Mouse (Mus musculus): ENCODE results near the gene Atp6v1fnb. TPM values are rescaled to one million over a fixed set of nuclear protein-coding genes. Genes with fewer than 3 reads are reported as not detected.
A peak's percentile ranks its signal among the peaks of the same experiment; 100 is the strongest.

Gene Atp6v1fnb
- total RNA-seq, 2 experiments from 2014 or later: not detected

DNA sequence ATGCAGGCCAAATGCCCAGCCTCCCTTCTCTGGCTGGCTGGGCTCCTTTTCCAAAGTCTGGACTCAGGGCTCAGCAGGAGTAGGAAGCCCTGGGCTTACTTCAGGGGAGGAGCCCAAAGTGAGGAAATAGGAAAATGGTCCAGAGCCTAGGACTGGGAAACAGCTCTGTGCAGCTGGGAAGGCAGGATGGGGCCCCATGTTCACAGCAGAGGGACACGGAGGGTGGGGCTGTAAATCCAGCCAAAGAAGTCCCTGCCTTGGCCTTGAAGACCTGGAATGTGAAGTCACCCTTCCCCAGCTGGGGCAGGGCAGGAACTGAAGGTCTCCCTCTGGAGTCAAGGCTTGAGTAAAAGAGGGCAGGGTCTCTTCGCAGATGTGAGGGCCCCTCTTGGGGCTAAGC lies 37.8 kb downstream of the Atp6v1fnb start:
- DNase-seq: peak; percentile 62
- intact Hi-C loops (cut with DNase I; ENCODE audit: low total_unique reads): no loop called here

DNA sequence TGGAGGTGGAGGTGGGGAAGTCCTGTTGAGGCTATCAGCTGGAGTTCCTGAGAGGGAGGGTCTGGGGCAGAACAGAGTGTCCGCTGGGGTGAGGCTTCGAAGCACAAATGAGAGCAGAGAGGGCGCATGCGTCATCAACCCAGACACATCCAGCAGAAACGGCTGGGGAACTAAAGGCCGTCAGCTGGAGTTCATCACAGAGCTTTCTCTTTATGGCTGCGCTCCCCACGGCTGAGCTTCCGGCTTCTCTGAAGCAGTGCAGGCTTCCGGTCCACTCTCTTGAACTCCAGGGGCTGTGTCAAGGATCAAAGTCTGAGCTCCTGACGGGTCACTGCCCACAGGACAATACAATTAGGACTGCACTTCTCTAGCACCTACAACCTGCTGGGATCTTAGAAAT lies 42.0 kb downstream of the Atp6v1fnb start:
- peak; percentile 55 for DNase-seq
- intact Hi-C loops (cut with DNase I; ENCODE audit: low total_unique reads): no loop called here

GRCm38 (mm10) chr6:29517139-29517538 lies 45.9 kb downstream of the Atp6v1fnb start:
- intact Hi-C loops (cut with DNase I; ENCODE audit: low total_unique reads): loop anchor here (5.0 kb wide), 1 partner anchor 130 kb away; no protein-coding TSS in a partner anchor
- DNase-seq: peak; percentile 76

GRCm38 (mm10) chr6:29522626-29523300 lies 51.5 kb downstream of the Atp6v1fnb start:
- no peak for DNase-seq
- intact Hi-C loops (cut with DNase I; ENCODE audit: low total_unique reads): no loop called here

Other genes with a start within 250 kb of the Atp6v1fnb start
- gene Hilpda, start 198.9 kb upstream of the Atp6v1fnb start, total RNA-seq (2021): 1 to 10 TPM; 5.3 to 5.4 TPM
- gene Fam71f2, start 191.8 kb upstream of the Atp6v1fnb start, total RNA-seq (2021): under 1 TPM; 0.20 to 0.21 TPM
- not detected for gene Fam71f1, start 152.3 kb upstream of the Atp6v1fnb start, total RNA-seq (2021)
- gene Calu, start 123.4 kb upstream of the Atp6v1fnb start, total RNA-seq (2021): 100 to 1,000 TPM; 121 to 131 TPM
- under 1 TPM; 0.09 to 0.14 TPM for gene Opn1sw, start 83.0 kb upstream of the Atp6v1fnb start, total RNA-seq (2021)
- 10 to 100 TPM in 1 of 2 experiments, 1 to 10 TPM in 1; 9.6 to 13.2 TPM for gene Ccdc136, start 75.1 kb upstream of the Atp6v1fnb start, total RNA-seq (2021)
- gene Flnc, start 38.2 kb upstream of the Atp6v1fnb start, total RNA-seq (2021): 100 to 1,000 TPM; 267 to 438 TPM
- gene Atp6v1f, start 3.7 kb upstream of the Atp6v1fnb start, total RNA-seq (2021): 10 to 100 TPM; 97.8 to 99.2 TPM
- gene Kcp, start 36.5 kb downstream of the Atp6v1fnb start, total RNA-seq (2021): 10 to 100 TPM; 12.4 to 13.8 TPM
- 1 to 10 TPM; 1.0 to 1.8 TPM for gene Irf5, start 55.2 kb downstream of the Atp6v1fnb start, total RNA-seq (2021)
- gene Tnpo3, start 138.4 kb downstream of the Atp6v1fnb start, total RNA-seq (2021): 10 to 100 TPM; 28.3 to 28.8 TPM
- 1 to 10 TPM; 2.9 to 3.8 TPM for gene Tspan33, start 222.8 kb downstream of the Atp6v1fnb start, total RNA-seq (2021)

Data from gastrocnemius, postnatal 14 days (tissue).